Mouse (Mus musculus): ENCODE results near the gene Grin2b.

Grin2b gene

DNA sequence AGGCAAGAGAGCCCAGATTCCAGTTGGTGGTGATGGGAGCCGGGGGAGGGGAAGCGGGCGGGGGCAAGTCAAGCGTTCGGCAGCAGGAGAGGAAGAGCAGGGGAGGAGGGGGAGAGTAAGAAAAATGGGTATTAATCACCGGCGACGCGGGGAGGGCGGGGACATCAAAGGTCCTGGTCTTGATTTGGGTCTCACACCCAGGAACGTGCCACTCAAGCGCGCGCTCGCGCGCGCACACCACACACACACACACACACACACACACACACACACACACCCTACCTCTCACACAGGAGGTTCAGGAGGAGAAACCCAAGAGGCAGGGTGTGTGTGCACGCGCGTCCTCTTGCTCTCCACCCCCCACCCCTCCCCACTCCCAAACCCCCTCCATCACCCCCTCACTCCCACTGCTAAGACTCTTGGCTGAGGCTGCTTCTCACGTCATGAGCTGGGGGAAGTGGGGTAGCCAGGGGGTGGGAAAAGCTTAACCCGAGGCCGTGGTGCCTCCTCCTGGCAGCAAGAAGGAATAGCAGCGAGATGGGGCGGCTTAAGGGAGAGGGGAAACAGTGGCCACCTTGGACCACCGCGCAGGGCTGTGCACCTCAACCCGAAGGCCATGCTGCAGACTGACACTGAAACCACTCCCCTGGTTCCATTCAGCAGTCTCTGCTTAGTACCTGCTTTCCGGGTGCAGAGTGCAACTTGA, at the start of gene Grin2b:
Gene Grin2b (minus strand): TSS at position 321 of the 706 bp plus-strand sequence.
- DNase-seq: no peak

DNA sequence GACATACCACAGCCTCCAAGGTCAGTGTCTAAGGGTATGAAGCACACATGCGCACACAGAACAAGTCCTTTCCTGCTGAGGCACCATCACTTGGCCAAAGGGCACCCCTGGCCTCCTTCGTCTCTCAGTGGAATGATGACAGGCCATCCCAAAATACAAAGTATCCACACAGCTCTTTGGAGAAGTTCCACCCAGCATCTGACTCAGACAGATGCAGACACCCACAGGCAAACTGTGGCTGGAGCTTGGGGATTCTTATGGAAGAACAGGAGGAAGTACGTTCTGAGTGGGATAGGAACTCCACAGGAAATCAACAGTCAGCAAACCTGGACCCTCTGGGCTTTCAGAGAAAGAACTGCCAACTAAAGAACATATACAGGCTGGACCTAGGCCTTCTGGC, 48.6 kb upstream of the Grin2b start:
- no peak for DNase-seq

DNA sequence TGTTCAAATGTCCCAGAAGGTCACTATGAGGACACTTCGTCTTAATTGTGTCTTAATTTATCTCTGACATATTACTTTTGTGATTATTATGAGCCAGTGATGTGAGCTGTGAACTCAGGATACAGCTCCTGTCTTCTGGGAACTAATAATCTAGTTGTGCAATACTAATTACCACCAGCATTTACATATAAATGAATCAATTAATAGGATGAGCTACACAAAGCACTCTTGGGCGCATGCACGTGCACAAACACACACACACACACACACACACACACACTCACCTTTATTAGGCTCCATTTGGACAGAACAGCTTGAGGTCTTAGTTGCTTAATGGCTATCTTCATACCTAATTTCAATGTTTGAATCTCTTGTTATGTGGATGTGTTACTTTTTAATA, 37.1 kb upstream of the Grin2b start:
- DNase-seq: no peak

GRCm38 (mm10) chr6:136199814-136200213, 26.5 kb upstream of the Grin2b start:
- DNase-seq: no peak

- DNase-seq: no peak
Observed at GRCm38 (mm10) chr6:136194616-136195015, 21.3 kb upstream of the Grin2b start.

DNA sequence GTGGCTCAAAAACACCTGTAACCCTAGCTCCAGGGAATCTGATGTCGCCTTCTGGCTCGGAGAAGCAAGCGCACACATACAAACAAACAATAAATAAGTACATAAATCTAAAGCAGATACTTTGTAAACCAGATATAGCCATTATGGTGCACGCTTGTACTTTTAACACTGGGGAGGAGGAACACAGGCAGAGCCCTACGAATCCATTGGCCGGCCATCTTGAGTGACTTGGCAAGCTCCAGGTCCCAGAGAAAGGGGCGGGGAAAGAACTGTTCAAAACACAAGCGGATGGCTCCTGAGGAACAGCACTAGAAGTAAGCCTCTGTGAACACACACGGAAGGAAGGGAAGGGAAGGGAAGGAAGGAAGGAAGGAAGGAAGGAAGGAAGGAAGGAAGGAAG, 4.8 kb upstream of the Grin2b start:
- DNase-seq: no peak

DNA sequence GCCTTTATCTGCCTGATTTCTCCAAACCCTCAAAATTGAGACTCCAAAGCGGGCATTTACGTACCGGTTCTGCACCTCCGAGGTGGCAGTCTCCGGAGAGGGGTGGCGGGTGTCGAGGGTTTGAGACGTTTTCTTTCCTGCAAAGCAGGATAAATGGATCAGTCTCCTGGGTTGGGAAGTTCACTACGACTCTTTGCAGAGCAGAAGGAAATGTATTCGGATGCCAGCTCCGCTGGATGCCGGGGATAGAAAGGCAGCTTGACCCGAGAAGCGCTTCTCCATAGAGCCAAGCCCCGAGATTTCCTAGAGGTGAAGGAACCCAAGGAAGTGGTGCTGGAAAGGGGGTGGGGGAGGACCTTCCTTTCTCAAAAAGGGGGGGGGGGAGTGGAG, 515 bp downstream of the Grin2b start:
- DNase-seq: no peak

GRCm38 (mm10) chr6:136172172-136172651, 1.1 kb downstream of the Grin2b start:
- DNase-seq: no peak

DNA sequence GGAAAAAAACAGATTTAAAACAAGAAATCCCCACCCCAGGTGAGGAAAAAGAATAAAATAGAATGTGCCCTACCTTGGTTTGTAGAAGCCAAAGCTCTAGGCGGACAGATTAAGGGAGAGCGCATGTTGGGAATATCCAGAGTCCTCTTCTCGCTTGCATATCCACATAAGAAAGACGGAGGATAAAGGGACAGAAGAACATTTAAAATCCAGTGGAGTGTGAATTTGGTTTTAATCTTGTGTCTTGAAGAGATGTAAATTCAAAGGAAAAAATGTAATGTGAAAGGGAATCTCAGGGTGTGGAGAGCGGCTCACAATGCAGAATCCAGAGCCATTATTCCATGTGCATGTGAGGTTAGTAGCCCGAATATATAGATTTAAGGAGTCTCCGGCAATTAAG, 2.0 kb downstream of the Grin2b start:
- DNase-seq: no peak

DNA sequence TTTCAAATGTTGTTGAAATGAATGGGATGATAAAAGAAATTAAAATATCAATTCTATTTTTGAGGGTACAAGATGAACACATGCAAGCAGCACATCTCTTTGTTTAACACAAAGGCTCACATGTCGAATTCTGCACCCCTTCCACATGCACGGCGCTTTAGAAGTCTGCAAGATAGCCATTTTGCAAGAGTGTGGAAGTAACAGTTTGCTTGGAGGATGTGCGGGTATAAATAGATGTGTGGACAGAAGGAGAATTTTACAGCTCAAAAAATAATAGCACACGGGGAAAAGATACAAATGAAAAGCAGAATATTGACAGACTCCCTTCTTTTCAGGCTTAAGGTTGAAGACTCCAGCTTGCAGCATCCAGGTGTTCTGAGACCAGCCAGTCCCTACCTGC, 2.9 kb downstream of the Grin2b start:
- no peak for DNase-seq

DNA sequence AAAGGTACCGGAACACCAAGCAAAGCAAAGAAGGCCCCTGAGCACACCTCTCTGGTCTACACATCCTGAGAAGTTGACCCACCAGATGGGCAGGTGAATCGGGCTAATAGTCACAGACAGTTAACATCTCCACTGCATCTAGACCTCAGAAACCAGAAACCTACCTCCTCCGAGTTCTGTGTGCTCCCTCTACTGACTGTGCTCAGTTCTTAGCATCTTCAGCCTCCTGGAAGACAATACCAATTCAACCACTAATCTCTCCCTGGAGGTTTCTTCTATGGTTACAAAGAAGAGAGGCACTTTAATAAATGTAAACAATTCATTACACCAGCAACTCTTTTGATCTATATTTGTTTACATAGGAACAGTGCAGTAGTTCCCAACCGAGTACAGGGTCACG, 6.0 kb downstream of the Grin2b start:
- DNase-seq: no peak

DNA sequence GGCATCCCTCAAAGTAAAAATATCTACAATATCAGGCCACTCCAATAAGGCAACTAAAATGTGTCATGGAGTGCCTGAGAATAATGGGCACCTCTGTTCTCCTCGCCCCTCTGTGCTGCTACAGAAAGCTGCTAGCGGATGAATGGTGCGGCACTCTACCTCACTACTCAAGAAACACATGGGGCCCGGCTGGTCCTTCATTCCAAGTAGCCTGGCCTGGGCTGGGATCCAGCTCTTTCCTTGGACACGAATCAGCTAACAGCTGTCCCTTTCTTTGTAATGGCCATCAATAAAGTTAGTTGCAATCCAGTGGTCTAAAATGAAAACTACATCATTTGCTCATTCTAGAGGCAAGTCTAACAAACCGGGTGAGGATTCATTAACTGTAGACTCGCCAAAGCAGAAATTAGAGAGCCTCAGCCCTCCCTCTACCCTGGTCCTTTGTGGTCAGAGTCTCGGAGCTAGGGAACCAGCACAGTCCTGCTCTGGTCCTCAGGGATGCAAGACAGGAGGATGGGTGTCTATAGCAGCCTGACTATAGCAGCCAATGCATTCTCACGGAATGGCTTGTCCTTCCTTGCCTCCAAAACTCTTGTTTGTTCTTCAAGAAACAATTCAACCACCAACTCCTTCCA, 7.8 kb downstream of the Grin2b start:
- peak in 1 of 2 experiments; percentile 7 for DNase-seq

GRCm38 (mm10) chr6:136162090-136162489, 11.2 kb downstream of the Grin2b start:
- DNase-seq: no peak

GRCm38 (mm10) chr6:136153444-136153843, 19.9 kb downstream of the Grin2b start:
- no peak for DNase-seq

DNA sequence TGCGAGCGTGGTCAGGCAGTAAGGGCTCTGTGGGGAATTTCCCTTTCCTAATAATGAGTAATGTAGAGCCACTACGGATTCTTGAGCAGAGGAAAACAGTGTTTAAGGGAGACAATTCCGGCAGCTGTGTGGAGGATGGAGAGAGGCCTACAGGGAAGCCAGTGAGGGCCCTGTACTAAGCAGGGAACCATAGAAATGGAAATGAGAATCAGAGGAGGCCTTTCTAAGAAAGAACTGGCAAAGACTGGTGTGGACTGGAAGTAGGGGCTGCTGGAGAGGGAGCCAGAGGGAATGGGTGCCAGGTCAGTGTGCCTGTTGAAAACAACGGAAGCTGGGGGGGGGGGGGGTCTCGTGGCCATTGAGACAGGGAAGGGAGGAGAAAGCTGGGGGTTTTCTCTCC, 23.2 kb downstream of the Grin2b start:
- DNase-seq: no peak

- DNase-seq: no peak
Observed at GRCm38 (mm10) chr6:136139967-136140366, 33.3 kb downstream of the Grin2b start.

GRCm38 (mm10) chr6:136130456-136130855, 42.9 kb downstream of the Grin2b start:
- peak in 1 of 2 experiments; percentile 17 for DNase-seq

GRCm38 (mm10) chr6:136122593-136122992, 50.7 kb downstream of the Grin2b start:
- peak in 1 of 2 experiments; percentile 4 for DNase-seq

GRCm38 (mm10) chr6:136117390-136117789, 55.9 kb downstream of the Grin2b start:
- DNase-seq: no peak

DNA sequence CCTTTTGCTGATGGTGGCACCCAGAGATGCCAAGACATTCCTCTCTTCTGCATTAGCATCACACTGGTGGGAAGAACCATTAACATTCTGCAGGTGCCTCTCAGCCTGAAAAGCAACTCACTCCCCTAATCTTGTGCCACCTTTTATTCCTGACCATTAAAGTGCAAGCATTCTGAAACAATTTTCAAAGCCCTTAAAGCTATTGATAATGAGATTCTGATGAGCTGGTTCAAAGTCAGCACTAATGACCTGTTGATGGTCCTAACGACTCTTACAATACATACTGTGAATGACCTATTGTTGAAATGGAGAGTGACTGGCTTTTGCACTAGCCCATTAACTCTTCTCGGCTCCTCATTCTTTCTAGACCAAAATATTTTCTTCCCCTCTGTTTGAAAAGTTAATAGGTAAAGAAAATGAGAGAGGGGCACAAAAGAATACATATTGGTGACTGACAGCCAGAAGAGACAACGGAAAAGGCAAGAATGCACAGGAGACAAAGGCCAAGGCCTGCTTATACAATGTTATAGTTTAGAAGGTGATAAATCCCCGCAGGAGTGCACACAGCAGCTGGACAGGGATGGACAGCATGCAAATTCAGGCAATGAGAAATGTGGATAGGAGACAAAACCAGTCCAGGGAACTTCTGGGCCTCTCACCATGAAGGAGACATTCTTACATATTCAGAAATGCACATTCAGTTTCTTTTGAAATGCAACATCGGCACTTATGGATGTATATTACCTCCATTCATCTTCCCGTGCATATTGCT, 59.5 kb downstream of the Grin2b start:
- no peak for DNase-seq

GRCm38 (mm10) chr6:136109172-136109571, 64.1 kb downstream of the Grin2b start:
- DNase-seq: no peak

- no peak for DNase-seq
Observed at GRCm38 (mm10) chr6:136108466-136108865, 64.8 kb downstream of the Grin2b start.

DNA sequence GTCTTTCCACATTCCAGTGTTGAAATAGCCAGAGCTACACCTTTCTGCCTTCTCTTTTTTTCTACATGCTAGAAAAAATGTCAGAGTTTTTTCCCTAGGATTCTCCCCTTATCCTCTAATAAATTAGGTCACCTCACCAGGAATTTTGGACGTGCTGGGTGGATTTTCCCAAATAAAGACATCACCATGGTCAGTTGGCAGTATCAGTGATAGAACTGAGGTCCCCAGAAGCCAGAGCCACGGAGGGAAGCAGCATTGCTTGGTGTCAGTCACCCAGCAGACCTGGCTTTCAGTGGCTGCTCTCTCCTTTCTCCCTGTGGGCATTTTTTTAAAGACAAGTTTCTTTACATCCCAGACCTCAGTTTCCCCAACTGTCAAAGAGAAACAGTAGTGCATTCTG, 68.1 kb downstream of the Grin2b start:
- no peak for DNase-seq

- no peak for DNase-seq
Observed at GRCm38 (mm10) chr6:136100241-136100640, 73.1 kb downstream of the Grin2b start.
